Mouse (Mus musculus) neural tube, embryonic 12.5 days (tissue): ENCODE results near the gene Med29. TPM values are rescaled to one million over a fixed set of nuclear protein-coding genes. Genes with fewer than 3 reads are reported as not detected.
A peak's percentile ranks its signal among the peaks of the same experiment; 100 is the strongest.

ENCODE experiments used
- ATAC-seq: fragments of 200-750 bp; cut with Nextera tagmentation; 2 replicates; pipeline ENCODE4 v1.8.0; 2017; ENCODE audit warnings: low read depth, mild to moderate bottlenecking, moderate TSS enrichment, moderate library complexity; ENCODE audit not compliant: low FRiP score
- H3K27ac ChIP-seq: fragments of 300-500 bp; sonication (generic); 2 replicates; pipeline ENCODE4 v1.5.1; 2016
- H3K27me3 ChIP-seq: fragments of 300-500 bp; sonication (generic); replicated peaks from 2 replicates; pipeline ENCODE4 v1.6.1; 2016; ENCODE audit warnings: mild to moderate bottlenecking
- H3K36me3 ChIP-seq: fragments of 300-500 bp; sonication (generic); 2 replicates; pipeline ENCODE4 v1.6.1; 2016; ENCODE audit warnings: mild to moderate bottlenecking
- H3K4me1 ChIP-seq: fragments of 300-500 bp; sonication (generic); 2 replicates; pipeline ENCODE4 v1.6.1; 2016
- H3K4me2 ChIP-seq: fragments of 300-500 bp; sonication (generic); replicated peaks from 2 replicates; pipeline ENCODE4 v1.6.1; 2016; ENCODE audit warnings: mild to moderate bottlenecking
- H3K4me3 ChIP-seq: fragments of 300-500 bp; sonication (generic); 2 replicates; pipeline ENCODE4 v1.5.1; 2016
- H3K9ac ChIP-seq: fragments of 300-500 bp; sonication (generic); 2 replicates; pipeline ENCODE4 v1.6.1; 2016; ENCODE audit warnings: mild to moderate bottlenecking
- H3K9me3 ChIP-seq: fragments of 300-500 bp; sonication (generic); 2 replicates; pipeline ENCODE4 v1.6.1; 2016; ENCODE audit warnings: mild to moderate bottlenecking
- WGBS: fragments of 180-500 bp; shearing (Covaris S2); methylation state at CpG from one replicate; pipeline ENCODE4 v1.1.7; 2016; 5-methylcytosine and 5-hydroxymethylcytosine counted together
- polyA plus RNA-seq: library from polyadenylated mRNA; unstranded; fragments of >200 nt; fragmentation: Nextera tagmentation; extraction: Ambion mirVana; gene quantifications from 2 replicates; pipeline ENCODE4 v1.2.1, GENCODE M21; 2016

Med29 gene
- polyA plus RNA-seq, 1 experiment from 2014 or later: 42.9 TPM

DNA sequence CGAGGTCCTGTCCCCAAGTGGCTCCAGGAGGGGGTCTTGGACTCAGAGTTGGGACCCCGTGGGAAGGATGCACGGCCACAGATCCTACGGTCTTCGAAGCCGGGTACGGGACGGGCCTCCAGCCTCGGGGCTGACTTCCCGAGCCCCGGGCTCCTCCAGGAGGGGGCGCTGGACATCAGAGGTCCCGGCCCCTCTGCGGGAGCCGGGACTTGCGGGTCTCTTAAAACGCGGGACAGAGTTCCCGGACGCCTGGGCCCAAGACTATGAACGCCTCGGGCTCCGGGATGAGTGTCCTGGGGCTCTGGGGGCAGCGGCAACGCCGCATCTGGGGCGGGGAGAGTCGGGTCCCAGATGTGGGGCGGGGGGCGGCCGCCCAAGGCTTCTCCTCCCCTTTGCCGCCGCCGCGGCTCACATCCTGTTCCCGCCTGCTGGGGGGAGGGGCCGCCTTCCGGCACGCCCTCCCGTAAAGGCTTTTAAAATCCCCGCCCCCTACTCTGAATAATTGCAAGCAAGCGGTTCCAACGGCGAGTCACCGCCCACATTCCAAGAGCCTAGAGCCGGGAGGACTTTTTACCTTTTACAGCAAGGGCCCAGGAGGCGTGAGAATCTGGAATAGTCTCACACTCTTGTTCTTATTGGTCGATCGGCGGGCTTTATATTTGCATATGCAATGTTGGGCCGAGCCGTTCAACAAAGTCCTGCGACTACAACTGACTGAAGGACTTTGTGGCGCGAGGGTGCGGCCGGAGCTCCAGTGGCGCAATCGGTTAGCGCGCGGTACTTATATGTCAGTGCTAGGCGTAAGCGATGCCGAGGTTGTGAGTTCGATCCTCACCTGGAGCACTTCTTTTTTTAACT, 20.0 kb downstream of the Med29 start, which contains the start of gene Plekhg2:
TSS of gene Plekhg2 (minus strand) at position 349 of the 858 bp plus-strand sequence.
- peaks cover 51% of the 10 kb centered on the region for H3K4me1 ChIP-seq

DNA sequence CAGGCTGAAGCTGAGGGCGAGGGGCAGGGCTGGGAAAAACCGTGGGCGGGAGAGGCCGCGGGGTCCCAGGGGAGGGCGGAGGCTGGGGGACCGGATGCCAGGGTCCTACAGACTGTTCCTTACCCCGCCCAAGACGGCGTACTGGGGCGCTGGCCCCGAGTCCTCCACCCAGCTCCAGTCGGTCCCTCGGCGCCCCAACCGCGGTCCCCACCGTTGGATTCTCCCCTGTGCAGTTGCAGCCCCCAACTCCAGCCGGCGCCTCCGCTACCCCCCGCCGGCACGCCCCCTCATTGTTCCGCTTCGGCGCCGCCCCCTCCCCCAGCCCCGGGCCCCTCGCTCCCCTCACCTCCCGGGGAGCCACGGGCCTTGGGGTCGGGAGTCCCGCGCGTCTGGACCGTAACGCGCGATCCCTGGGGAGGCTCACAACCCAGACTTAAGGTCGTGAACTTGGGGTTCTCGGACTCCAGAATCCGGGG, 21.0 kb downstream of the Med29 start:
- WGBS: under 1% methylated on average over 43 of the region's 43 CpGs
- H3K27ac ChIP-seq: peak overlapping the region; percentile 73
- H3K4me1 ChIP-seq: peaks cover 48% of the 10 kb centered on the region
- H3K4me2 ChIP-seq: peak overlapping the region; percentile 90
- 0 out of 2 replicates have a peak, but pooled peaks have one; percentile 8 for ATAC-seq
- H3K4me3 ChIP-seq: peak overlapping the region; percentile 69
- peaks cover 34% of the 10 kb centered on the region for H3K36me3 ChIP-seq
- no peaks in the 10 kb centered on the region for H3K27me3 ChIP-seq
- H3K9me3 ChIP-seq: no peaks in the 10 kb centered on the region
- peak overlapping the region; percentile 84 for H3K9ac ChIP-seq

More for the DNA sequence above, 20.0 kb downstream of the Med29 start, which contains the start of gene Plekhg2:
- peak; percentile 74 for ATAC-seq
- Histone ChIP-seq H3K4me2 (peak within 1 kb of the TSS; percentile 90), H3K9ac (peak within 1 kb of the TSS; percentile 84), H3K9me3 (no peaks in the 10 kb centered on the region), H3K27me3 (peaks cover 2% of the 10 kb centered on the region; the same call in 1 of the 2 replicates), H3K27ac (peak within 1 kb of the TSS; percentile 73), H3K36me3 (peaks cover 25% of the 10 kb centered on the region), H3K4me3 (peak within 1 kb of the TSS; percentile 69)
- under 1% methylated on average over 65 of the region's 66 CpGs for WGBS

DNA sequence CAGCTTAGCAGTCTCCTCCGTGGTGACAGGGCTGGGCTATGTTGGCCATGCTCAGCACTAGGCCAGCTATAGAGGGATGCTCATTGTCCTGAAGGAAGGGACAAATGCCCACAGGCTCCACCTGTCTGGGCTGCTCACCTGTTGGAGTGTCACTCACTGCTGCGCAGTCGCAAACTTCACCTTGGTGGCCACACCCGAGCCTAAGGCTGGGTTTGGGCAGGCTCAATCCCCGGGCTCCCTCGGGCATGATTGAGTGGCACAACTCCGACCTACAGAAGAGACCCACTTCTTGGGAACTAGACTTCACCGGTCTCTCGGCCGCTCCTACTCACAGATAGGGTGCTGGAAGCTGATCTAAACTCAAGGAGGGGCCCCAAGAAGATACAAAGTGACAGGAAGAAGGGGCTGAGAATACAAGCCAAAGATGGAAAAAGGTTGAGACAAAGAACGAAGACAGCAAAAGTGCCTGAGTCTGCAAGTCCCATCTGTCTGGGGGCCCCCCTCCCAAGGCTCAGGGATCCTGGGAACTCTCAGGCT, 21.5 kb downstream of the Med29 start:
- 11% methylated on average over 11 of the region's 11 CpGs for WGBS
- H3K4me1 ChIP-seq: peaks cover 43% of the 10 kb centered on the region
- H3K4me3 ChIP-seq: peak overlapping the region; percentile 69
- H3K27ac ChIP-seq: peak overlapping the region; percentile 73; the same call in 1 of the 2 replicates
- H3K4me2 ChIP-seq: peak overlapping the region; percentile 90
- H3K9me3 ChIP-seq: no peaks in the 10 kb centered on the region
- no peaks in the 10 kb centered on the region for H3K27me3 ChIP-seq
- ATAC-seq: no peak
- H3K36me3 ChIP-seq: peaks cover 39% of the 10 kb centered on the region
- peak overlapping the region; percentile 84 for H3K9ac ChIP-seq

GRCm38 (mm10) chr7:28370051-28370450, 22.5 kb downstream of the Med29 start:
- no peak overlapping the region for H3K27ac ChIP-seq
- H3K27me3 ChIP-seq: no peaks in the 10 kb centered on the region
- H3K9me3 ChIP-seq: no peaks in the 10 kb centered on the region
- H3K4me3 ChIP-seq: peak overlapping the region; percentile 69
- peak overlapping the region; percentile 84; the same call in 1 of the 2 replicates for H3K9ac ChIP-seq
- peaks cover 34% of the 10 kb centered on the region for H3K4me1 ChIP-seq
- peak overlapping the region; percentile 90 for H3K4me2 ChIP-seq
- WGBS: 95% methylated on average over 14 of the region's 14 CpGs
- peaks cover 47% of the 10 kb centered on the region for H3K36me3 ChIP-seq
- no peak for ATAC-seq

DNA sequence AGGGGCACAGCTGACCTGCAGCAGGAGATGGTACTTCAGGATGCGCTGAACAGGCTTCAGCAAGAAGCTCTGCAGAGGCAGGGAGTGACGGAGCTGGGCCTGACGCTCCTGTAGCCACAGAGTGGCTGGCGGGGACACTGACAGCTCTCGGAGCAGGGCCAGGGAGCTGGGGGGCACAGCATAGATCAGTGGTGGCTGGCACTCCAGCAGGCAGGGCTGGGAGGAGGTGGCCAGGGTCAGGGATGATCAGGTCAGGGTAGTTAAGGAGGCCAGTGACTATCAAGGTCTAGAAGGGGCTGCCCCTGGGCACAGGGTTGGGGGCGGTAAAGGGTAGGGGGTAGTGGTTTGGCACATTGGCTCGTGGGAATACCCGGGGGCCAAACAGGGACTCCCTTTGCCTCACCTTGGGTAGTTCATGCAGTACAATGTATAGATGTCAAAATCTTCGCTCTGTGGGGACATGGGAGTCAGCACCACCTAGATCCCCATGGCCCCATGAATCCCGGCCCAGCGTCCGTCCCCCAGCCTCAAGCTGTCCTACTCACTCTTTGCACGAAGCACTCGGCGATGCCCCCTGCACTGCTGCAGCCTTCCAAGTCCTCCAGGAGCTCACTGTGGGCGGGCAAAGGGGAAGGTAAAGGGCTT, 24.1 kb downstream of the Med29 start:
- Histone ChIP-seq H3K4me1 (peaks cover 28% of the 10 kb centered on the region), H3K27me3 (no peaks in the 10 kb centered on the region), H3K4me3 (no peak overlapping the region), H3K27ac (no peak overlapping the region), H3K4me2 (no peak overlapping the region), H3K9me3 (no peaks in the 10 kb centered on the region), H3K9ac (peak overlapping the region; percentile 17; the same call in 1 of the 2 replicates), H3K36me3 (peaks cover 64% of the 10 kb centered on the region)
- WGBS: 93% methylated on average over 16 of the region's 16 CpGs
- no peak for ATAC-seq

DNA sequence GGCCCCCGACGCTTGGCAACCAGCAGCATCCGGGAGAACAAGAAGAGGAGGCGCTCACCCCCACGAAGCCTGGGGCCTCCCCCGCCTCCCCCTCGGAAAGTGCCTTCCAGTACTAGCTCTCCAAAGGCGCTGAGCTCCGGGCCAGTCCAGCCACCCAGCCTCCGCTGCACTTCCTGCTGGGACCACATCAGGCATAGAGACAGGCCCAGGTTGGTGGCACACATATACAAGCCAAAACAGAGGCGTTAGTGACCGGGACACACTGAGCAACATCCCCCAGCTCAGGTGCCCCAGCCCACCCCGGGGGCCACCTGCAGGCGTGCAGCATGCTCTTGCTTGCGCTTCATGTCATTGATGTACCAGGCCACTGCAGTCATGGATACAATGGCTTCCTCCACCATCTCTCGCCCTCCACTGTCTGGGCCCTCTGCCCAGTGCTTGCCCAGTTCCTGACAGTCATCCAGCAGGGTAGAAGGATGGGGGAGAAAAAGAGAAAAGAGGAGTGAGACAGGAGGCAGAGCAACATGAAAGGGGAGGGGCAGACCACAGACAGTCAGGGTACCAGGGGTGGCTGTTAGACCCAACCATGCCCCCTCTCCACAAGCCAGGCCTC, 24.7 kb downstream of the Med29 start:
- H3K27me3 ChIP-seq: no peaks in the 10 kb centered on the region
- H3K4me2 ChIP-seq: no peak overlapping the region
- H3K9me3 ChIP-seq: no peaks in the 10 kb centered on the region
- H3K4me1 ChIP-seq: peaks cover 28% of the 10 kb centered on the region
- WGBS: 92% methylated on average over 16 of the region's 16 CpGs
- no peak overlapping the region for H3K4me3 ChIP-seq
- peaks cover 68% of the 10 kb centered on the region for H3K36me3 ChIP-seq
- no peak overlapping the region for H3K27ac ChIP-seq
- peak overlapping the region; percentile 17; the same call in 1 of the 2 replicates for H3K9ac ChIP-seq
- no peak for ATAC-seq

DNA sequence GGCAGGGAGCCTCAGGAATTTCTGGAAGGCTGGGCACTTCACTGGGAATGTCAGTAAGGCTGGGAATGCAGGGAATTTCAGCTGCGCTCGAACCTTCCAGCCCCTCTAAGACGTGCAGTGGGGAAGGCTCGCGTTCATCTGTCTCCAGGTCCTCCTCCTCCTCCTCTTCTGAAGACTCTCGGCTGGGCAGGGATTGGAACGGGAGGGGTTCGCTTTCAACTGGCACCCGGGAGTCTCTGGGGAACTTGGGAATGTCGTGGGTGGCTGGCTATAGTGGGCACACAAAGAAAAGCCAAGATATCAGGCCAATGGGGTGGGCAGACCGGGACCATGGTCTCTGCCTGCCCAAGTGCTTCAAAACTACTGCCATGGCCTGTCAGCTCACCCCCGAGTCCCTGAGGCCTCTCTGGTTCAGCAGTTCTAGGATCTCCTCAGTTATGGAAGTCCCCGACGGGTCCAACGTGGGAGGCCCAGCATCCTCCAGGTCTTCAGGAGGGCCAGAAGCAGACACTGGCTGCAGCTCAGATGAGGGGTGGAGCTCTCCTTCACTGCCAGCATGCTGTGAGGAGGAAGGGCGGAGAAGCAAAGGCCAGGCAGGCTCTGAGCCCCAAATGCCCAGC, 30.0 kb downstream of the Med29 start:
- no peaks in the 10 kb centered on the region for H3K9me3 ChIP-seq
- H3K4me1 ChIP-seq: 0 out of 2 replicates have a peak, but pooled peaks cover 5% of the 10 kb centered on the region
- H3K4me2 ChIP-seq: no peak overlapping the region
- H3K9ac ChIP-seq: no peak overlapping the region
- 89% methylated on average over 16 of the region's 16 CpGs for WGBS
- no peak for ATAC-seq
- H3K4me3 ChIP-seq: no peak overlapping the region
- H3K27ac ChIP-seq: no peak overlapping the region
- peaks cover 82% of the 10 kb centered on the region for H3K36me3 ChIP-seq
- no peaks in the 10 kb centered on the region for H3K27me3 ChIP-seq

- H3K27me3 ChIP-seq: no peaks in the 10 kb centered on the region
- no peak overlapping the region for H3K4me2 ChIP-seq
- H3K9me3 ChIP-seq: no peaks in the 10 kb centered on the region
- WGBS: 96% methylated on average over 20 of the region's 20 CpGs
- no peak overlapping the region for H3K9ac ChIP-seq
- ATAC-seq: no peak
- no peak overlapping the region for H3K4me3 ChIP-seq
- peaks cover 75% of the 10 kb centered on the region for H3K36me3 ChIP-seq
- H3K4me1 ChIP-seq: 0 out of 2 replicates have a peak, but pooled peaks cover 6% of the 10 kb centered on the region
- H3K27ac ChIP-seq: no peak overlapping the region
Observed at GRCm38 (mm10) chr7:28361647-28362341, 30.7 kb downstream of the Med29 start.

- Histone ChIP-seq H3K27ac (no peak overlapping the region), H3K27me3 (no peaks in the 10 kb centered on the region), H3K4me2 (no peak overlapping the region), H3K4me1 (0 out of 2 replicates have a peak, but pooled peaks cover 6% of the 10 kb centered on the region), H3K9me3 (no peaks in the 10 kb centered on the region), H3K4me3 (no peak overlapping the region), H3K36me3 (peaks cover 63% of the 10 kb centered on the region), H3K9ac (no peak overlapping the region)
- no peak for ATAC-seq
- WGBS: 96% methylated on average over 6 of the region's 6 CpGs
Observed at GRCm38 (mm10) chr7:28360291-28360690, 32.2 kb downstream of the Med29 start.

GRCm38 (mm10) chr7:28359854-28360253, 32.7 kb downstream of the Med29 start:
- Histone ChIP-seq H3K36me3 (peaks cover 63% of the 10 kb centered on the region), H3K9ac (no peak overlapping the region), H3K4me1 (0 out of 2 replicates have a peak, but pooled peaks cover 6% of the 10 kb centered on the region), H3K27me3 (no peaks in the 10 kb centered on the region), H3K27ac (no peak overlapping the region), H3K4me2 (no peak overlapping the region), H3K4me3 (no peak overlapping the region), H3K9me3 (no peaks in the 10 kb centered on the region)
- no peak for ATAC-seq
- 93% methylated on average over 10 of the region's 10 CpGs for WGBS

GRCm38 (mm10) chr7:28358431-28358830, 34.1 kb downstream of the Med29 start:
- no peak for ATAC-seq
- Histone ChIP-seq H3K4me3 (no peak overlapping the region), H3K4me2 (no peak overlapping the region), H3K9me3 (no peaks in the 10 kb centered on the region), H3K36me3 (peaks cover 62% of the 10 kb centered on the region), H3K9ac (no peak overlapping the region), H3K4me1 (0 out of 2 replicates have a peak, but pooled peaks cover 6% of the 10 kb centered on the region), H3K27ac (no peak overlapping the region), H3K27me3 (no peaks in the 10 kb centered on the region)
- 81% methylated on average over 7 of the region's 7 CpGs for WGBS
